Mouse (Mus musculus) colon, adult 2 months (tissue): ENCODE data around the gene Gm7257. TPM values are rescaled to one million over a fixed set of nuclear protein-coding genes. Genes with fewer than 3 reads are reported as not detected.

Source experiments
- polyA plus RNA-seq: library from polyadenylated mRNA; depleted of rRNA; stranded (reverse); fragments of >200 nt; gene quantifications from 2 replicates; pipeline ENCODE4 v1.2.3, GENCODE M21; 2012; rRNA removed

Gene Gm7257
- polyA plus RNA-seq: not detected in 2 replicates

DNA sequence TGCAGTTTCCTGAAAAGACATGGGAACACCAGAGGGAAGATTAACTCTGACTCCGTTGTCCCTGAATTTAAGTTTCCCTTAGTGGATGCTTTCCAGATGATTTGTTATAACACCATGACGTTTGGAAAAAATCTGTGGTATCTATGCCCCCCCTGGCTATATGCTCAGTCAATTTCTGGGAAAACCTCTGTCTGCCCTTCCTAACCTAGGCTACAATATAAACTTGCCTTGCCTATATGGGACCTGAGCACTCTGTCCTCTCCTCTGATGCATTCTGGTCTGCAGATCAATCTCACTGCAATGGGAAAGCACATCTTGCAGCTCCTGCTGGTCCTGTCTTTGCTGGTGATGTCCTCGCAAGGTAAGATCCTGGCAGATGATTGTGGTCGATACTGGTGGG, at the start of gene Gm7257:
TSS of gene Gm7257 (plus strand) at position 301 of the 400 bp plus-strand sequence.

DNA sequence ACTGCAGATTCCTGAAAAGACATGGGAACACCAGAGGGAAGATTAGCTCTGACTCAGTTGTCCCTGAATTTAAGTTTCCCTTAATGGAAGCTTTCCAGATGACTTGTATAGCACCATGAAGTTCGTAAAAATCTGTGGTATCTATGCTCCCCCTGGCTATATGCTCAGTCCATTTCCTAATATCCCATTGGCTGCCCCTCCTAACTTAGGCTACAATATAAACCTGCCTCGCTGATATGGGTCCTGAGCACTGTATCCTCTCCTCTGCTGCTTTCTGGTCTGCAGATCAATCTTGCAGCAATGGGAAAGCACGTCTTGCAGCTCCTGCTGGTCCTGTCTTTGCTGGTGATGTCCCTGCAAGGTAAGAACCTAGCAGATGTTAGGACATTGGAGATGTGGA, 43.7 kb downstream of the Gm7257 start, which contains the start of gene Gm9513:
TSS of gene Gm9513 (plus strand) at position 301 of the 400 bp plus-strand sequence.

Other genes with a start within 250 kb of the Gm7257 start
- not detected in 2 replicates for gene Gm9513, start 43.8 kb downstream of the Gm7257 start, polyA plus RNA-seq
- gene Gm5615, start 110.1 kb downstream of the Gm7257 start, polyA plus RNA-seq: not detected in 2 replicates
- not detected in 2 replicates for gene Gm17689, start 150.8 kb downstream of the Gm7257 start, polyA plus RNA-seq
- not detected in 2 replicates for gene A630095E13Rik, start 211.5 kb downstream of the Gm7257 start, polyA plus RNA-seq